Mouse (Mus musculus) MEL (cell line): Measurements from ENCODE around the gene Adprh. TPM values are rescaled to one million over a fixed set of nuclear protein-coding genes. Genes with fewer than 3 reads are reported as not detected.

Source experiments
- DNase-seq: peaks from one replicate; pipeline ENCODE4 v3.0.0; 2011; ENCODE audit warnings: low read depth, low spot score
- H3K27ac ChIP-seq: 2 replicates; pipeline ENCODE4 v1.5.1; 2012; ENCODE audit warnings: low read depth, mild to moderate bottlenecking, control low read depth, low read length, moderate library complexity; ENCODE audit not compliant: control insufficient read depth
- H3K27me3 ChIP-seq, 2 experiments: fragments of 150-350 bp in 1 of 2; sonication (generic) in 1 of 2; 2 replicates each; pipeline ENCODE4 v1.6.1; 2012; ENCODE audit warnings: low read length in 2 of 2, mild to moderate bottlenecking in 2 of 2, improper control_type of control experiment in 1 of 2, moderate library complexity in 1 of 2; ENCODE audit not compliant: insufficient read depth in 2 of 2, control insufficient read depth in 1 of 2
- H3K36me3 ChIP-seq, 2 experiments: 2 replicates each; pipeline ENCODE4 v1.6.1; 2012 to 2014; ENCODE audit warnings: low read length in 2 of 2, improper control_type of control experiment in 1 of 2, inconsistent platforms in 1 of 2, mild to moderate bottlenecking in 1 of 2; ENCODE audit not compliant: insufficient read depth in 2 of 2, control insufficient read depth in 1 of 2
- H3K4me1 ChIP-seq, 2 experiments: fragments of 150-350 bp in 1 of 2; sonication (generic) in 1 of 2; 2 replicates each; pipeline ENCODE4 v1.6.1; 2012; ENCODE audit warnings: low read length in 2 of 2, improper control_type of control experiment in 1 of 2, mild to moderate bottlenecking in 1 of 2; ENCODE audit not compliant: insufficient read depth in 2 of 2, control insufficient read depth in 1 of 2
- H3K4me3 ChIP-seq, 2 experiments: fragments of 150-350 bp in 1 of 2; sonication (generic) in 1 of 2; 2 replicates each; pipeline ENCODE4 v1.5.1; 2012; ENCODE audit warnings: low read depth in 2 of 2, low read length in 2 of 2, mild to moderate bottlenecking in 2 of 2, moderate library complexity in 2 of 2, control low read depth in 1 of 2, improper control_type of control experiment in 1 of 2; ENCODE audit not compliant: control insufficient read depth in 1 of 2, insufficient read depth in 1 of 2
- H3K79me2 ChIP-seq: 2 replicates; pipeline ENCODE4 v1.6.1; 2012; ENCODE audit warnings: mild to moderate bottlenecking, low read length, moderate library complexity; ENCODE audit not compliant: control insufficient read depth, poor library complexity, insufficient read depth
- H3K9ac ChIP-seq: 2 replicates; pipeline ENCODE4 v1.6.1; 2012; ENCODE audit warnings: low read depth, mild to moderate bottlenecking, control low read depth, low read length, moderate library complexity; ENCODE audit not compliant: control insufficient read depth, poor library complexity, severe bottlenecking
- H3K9me3 ChIP-seq: fragments of 150-350 bp; sonication (generic); replicated peaks from 2 replicates; pipeline ENCODE4 v1.6.1; 2012; ENCODE audit warnings: mild to moderate bottlenecking, low read length, improper control_type of control experiment, moderate library complexity; ENCODE audit not compliant: insufficient read depth
- BHLHE40 ChIP-seq: IDR thresholded peaks from 2 replicates; pipeline ENCODE4 v1.6.1; 2012; ENCODE audit warnings: low read depth, mild to moderate bottlenecking, inconsistent platforms, low read length, improper control_type of control experiment, borderline replicate concordance
- CHD1 ChIP-seq: IDR thresholded peaks from 2 replicates; pipeline ENCODE4 v1.6.1; 2012; ENCODE audit warnings: low read depth, mild to moderate bottlenecking, inconsistent platforms, low read length, improper control_type of control experiment
- E2F4 ChIP-seq: IDR thresholded peaks from 2 replicates; pipeline ENCODE4 v1.6.1; 2011; ENCODE audit warnings: low read depth, low read length, improper control_type of control experiment, borderline replicate concordance
- GATA1 ChIP-seq: IDR thresholded peaks from 2 replicates; pipeline ENCODE4 v1.6.1; 2011; ENCODE audit warnings: low read depth, low read length, improper control_type of control experiment
- HCFC1 ChIP-seq: IDR thresholded peaks from 2 replicates; pipeline ENCODE4 v1.6.1; 2012; ENCODE audit warnings: low read depth, mild to moderate bottlenecking, inconsistent platforms, low read length, improper control_type of control experiment, moderate library complexity
- JUND ChIP-seq: IDR thresholded peaks from 2 replicates; pipeline ENCODE4 v1.6.1; 2011; ENCODE audit warnings: low read depth, mild to moderate bottlenecking, improper control_type of control experiment, low read length
- MAFK ChIP-seq: IDR thresholded peaks from 2 replicates; pipeline ENCODE4 v1.6.1; 2011; ENCODE audit warnings: low read depth, mild to moderate bottlenecking, low read length, improper control_type of control experiment, borderline replicate concordance
- MAX ChIP-seq: IDR thresholded peaks from 2 replicates; pipeline ENCODE4 v1.6.1; 2011; ENCODE audit warnings: low read length, improper control_type of control experiment
- MEF2A ChIP-seq: IDR thresholded peaks from 2 replicates; pipeline ENCODE4 v1.6.1; 2014; ENCODE audit warnings: low read depth, mild to moderate bottlenecking, inconsistent platforms, low read length, improper control_type of control experiment; ENCODE audit not compliant: poor library complexity, insufficient replicate concordance, severe bottlenecking; ENCODE audit errors: extremely low read depth
- MXI1 ChIP-seq: IDR thresholded peaks from 2 replicates; pipeline ENCODE4 v1.6.1; 2011; ENCODE audit warnings: mild to moderate bottlenecking, low read depth, low read length, improper control_type of control experiment
- MYC ChIP-seq: IDR thresholded peaks from 2 replicates; pipeline ENCODE4 v1.6.1; 2011; ENCODE audit warnings: low read depth, mild to moderate bottlenecking, low read length, improper control_type of control experiment, moderate library complexity
- NELFE ChIP-seq: IDR thresholded peaks from 2 replicates; pipeline ENCODE4 v1.6.1; 2011; ENCODE audit warnings: low read depth, low read length, improper control_type of control experiment
- NRF1 ChIP-seq: IDR thresholded peaks from 2 replicates; pipeline ENCODE4 v1.6.1; 2014; ENCODE audit warnings: low read depth, mild to moderate bottlenecking, inconsistent platforms, low read length, improper control_type of control experiment, moderate library complexity; ENCODE audit not compliant: poor library complexity, insufficient read depth, severe bottlenecking
- POLR2AphosphoS2 ChIP-seq: IDR thresholded peaks from 2 replicates; pipeline ENCODE4 v1.6.1; 2011; ENCODE audit warnings: low read length, improper control_type of control experiment
- POLR2AphosphoS5 ChIP-seq: IDR thresholded peaks from 2 replicates; pipeline ENCODE4 v1.6.1; 2012; ENCODE audit warnings: low read depth, borderline replicate concordance, mild to moderate bottlenecking, inconsistent platforms, low read length, moderate library complexity, mixed read lengths
- RCOR1 ChIP-seq: IDR thresholded peaks from 2 replicates; pipeline ENCODE4 v1.6.1; 2012; ENCODE audit warnings: low read depth, mild to moderate bottlenecking, inconsistent platforms, low read length, improper control_type of control experiment
- SIN3A ChIP-seq: IDR thresholded peaks from 2 replicates; pipeline ENCODE4 v1.6.1; 2012; ENCODE audit warnings: low read length, improper control_type of control experiment, inconsistent platforms
- SMC3 ChIP-seq: IDR thresholded peaks from 2 replicates; pipeline ENCODE4 v1.6.1; 2011; ENCODE audit warnings: low read depth, low read length, improper control_type of control experiment
- TAL1 ChIP-seq: IDR thresholded peaks from 2 replicates; pipeline ENCODE4 v1.6.1; 2012; ENCODE audit warnings: mild to moderate bottlenecking, inconsistent platforms, low read length, moderate library complexity, mixed read lengths
- TCF12 ChIP-seq: IDR thresholded peaks from 2 replicates; pipeline ENCODE4 v1.6.1; 2014; ENCODE audit warnings: low read depth, mild to moderate bottlenecking, inconsistent platforms, low read length, improper control_type of control experiment, moderate library complexity
- UBTF ChIP-seq: IDR thresholded peaks from 2 replicates; pipeline ENCODE4 v1.6.1; 2012; ENCODE audit warnings: low read depth, mild to moderate bottlenecking, inconsistent platforms, low read length, improper control_type of control experiment, moderate library complexity, borderline replicate concordance; ENCODE audit not compliant: insufficient read depth
- USF2 ChIP-seq, 2 experiments: IDR thresholded peaks; 2 replicates each; pipeline ENCODE4 v1.6.1; 2011 to 2012; ENCODE audit warnings: improper control_type of control experiment in 2 of 2, low read length in 2 of 2, borderline replicate concordance in 1 of 2, inconsistent platforms in 1 of 2, low read depth in 1 of 2, mild to moderate bottlenecking in 1 of 2; ENCODE audit not compliant: insufficient read depth in 1 of 2
- ZKSCAN1 ChIP-seq: IDR thresholded peaks from 2 replicates; pipeline ENCODE4 v1.6.1; 2012; ENCODE audit warnings: low read depth, mild to moderate bottlenecking, inconsistent platforms, low read length, improper control_type of control experiment, moderate library complexity
- ZMIZ1 ChIP-seq: IDR thresholded peaks from 2 replicates; pipeline ENCODE4 v1.6.1; 2012; ENCODE audit warnings: low read depth, mild to moderate bottlenecking, inconsistent platforms, low read length, improper control_type of control experiment, moderate library complexity
- polyA plus RNA-seq, 2 experiments: library from polyadenylated mRNA; stranded (reverse) in 1 of 2; unstranded in 1 of 2; fragments of >175 nt in 1 of 2; fragments of >200 nt in 1 of 2; gene quantifications; 2 replicates each; pipeline versions ENCODE4 v1.2.1 to v1.2.4; 2012; ENCODE audit warnings: low replicate concordance in 2 of 2, low read depth in 1 of 2; ENCODE audit not compliant: insufficient read length in 2 of 2, insufficient read depth in 1 of 2, missing spikeins in 1 of 2
- total RNA-seq: library from RNA; depleted of rRNA; stranded (reverse); fragments of 300-350 nt; gene quantifications from 2 replicates; pipeline ENCODE4 v1.2.3, GENCODE M21; 2012

Gene Adprh
- total and polyA plus RNA-seq, 3 experiments, result 20.1 to 86.7 TPM; not detected in 1

- no peak overlapping the region for H3K27ac ChIP-seq
- 0 out of 4 replicates have a peak, but pooled peaks cover 0 to 2% of the 10 kb centered on the region in 2 experiments for H3K36me3 ChIP-seq
- no peaks in the 10 kb centered on the region for H3K27me3 ChIP-seq
These were observed 13.6 kb upstream of the Adprh start for GRCm38 (mm10) chr16:38466089-38466488.

GRCm38 (mm10) chr16:38463305-38463704 is 10.8 kb upstream of the Adprh start:
- Histone ChIP-seq H3K79me2 (no peaks in the 10 kb centered on the region), H3K27me3 (no peaks in the 10 kb centered on the region), H3K9me3 (no peaks in the 10 kb centered on the region), H3K4me3 (no peak overlapping the region), H3K9ac (no peak overlapping the region), H3K27ac (no peak overlapping the region), H3K4me1 (peaks cover 0 to 5% of the 10 kb centered on the region in 2 experiments; a peak in 1 of 4 replicates), H3K36me3 (no peaks in the 10 kb centered on the region)
- DNase-seq, result no peak
- TF ChIP-seq SMC3 (no peak), POLR2AphosphoS2 (no peak), GATA1 (no peak), HCFC1 (no peak), ZMIZ1 (no peak), NELFE (no peak), MXI1 (no peak), MAX (no peak)

More at GRCm38 (mm10) chr16:38466089-38466488, 13.6 kb upstream of the Adprh start:
- no peak for TF ChIP-seq JUND
- no peak for TF ChIP-seq USF2 (IDR thresholded peaks at IDR 0.05; ENCODE audit: borderline replicate concordance in 1 of 2, insufficient read depth in 1 of 2, low read depth in 1 of 2, low read length in 2 of 2)
- TF ChIP-seq TAL1, result no peak
- no peak for TF ChIP-seq E2F4
- no peak for TF ChIP-seq MEF2A
- peaks cover 0 to 7% of the 10 kb centered on the region in 2 experiments; a peak in 2 of 4 replicates for H3K4me1 ChIP-seq
- no peak overlapping the region for H3K4me3 ChIP-seq
- no peak for DNase-seq
- H3K9ac ChIP-seq, result no peak overlapping the region
- H3K9me3 ChIP-seq, result no peaks in the 10 kb centered on the region
- H3K79me2 ChIP-seq, result no peaks in the 10 kb centered on the region

GRCm38 (mm10) chr16:38462161-38462560 is 9.7 kb upstream of the Adprh start:
- Histone ChIP-seq H3K27ac (no peak overlapping the region), H3K9me3 (no peaks in the 10 kb centered on the region), H3K4me3 (no peak overlapping the region), H3K4me1 (peaks cover 0 to 7% of the 10 kb centered on the region in 2 experiments; a peak in 2 of 4 replicates), H3K27me3 (no peaks in the 10 kb centered on the region), H3K79me2 (no peaks in the 10 kb centered on the region), H3K9ac (no peak overlapping the region), H3K36me3 (peaks cover 0 to 4% of the 10 kb centered on the region in 2 experiments; a peak in 1 of 4 replicates)
- DNase-seq, result no peak
- TF ChIP-seq ZKSCAN1 (no peak), BHLHE40 (no peak), SIN3A (no peak), MEF2A (no peak), RCOR1 (no peak), TCF12 (no peak), MAX (no peak), MAFK (no peak), POLR2AphosphoS2 (no peak), MYC (no peak), TAL1 (no peak), CHD1 (no peak), UBTF (no peak), POLR2AphosphoS5 (no peak), JUND (no peak), GATA1 (no peak), NRF1 (no peak)
